Mouse (Mus musculus): ENCODE measurements around the gene Mov10l1. TPM values are rescaled to one million over a fixed set of nuclear protein-coding genes. Genes with fewer than 3 reads are reported as not detected.

Mov10l1 gene
- polyA plus RNA-seq, 1 experiment from 2014 or later = 0.42 TPM

DNA sequence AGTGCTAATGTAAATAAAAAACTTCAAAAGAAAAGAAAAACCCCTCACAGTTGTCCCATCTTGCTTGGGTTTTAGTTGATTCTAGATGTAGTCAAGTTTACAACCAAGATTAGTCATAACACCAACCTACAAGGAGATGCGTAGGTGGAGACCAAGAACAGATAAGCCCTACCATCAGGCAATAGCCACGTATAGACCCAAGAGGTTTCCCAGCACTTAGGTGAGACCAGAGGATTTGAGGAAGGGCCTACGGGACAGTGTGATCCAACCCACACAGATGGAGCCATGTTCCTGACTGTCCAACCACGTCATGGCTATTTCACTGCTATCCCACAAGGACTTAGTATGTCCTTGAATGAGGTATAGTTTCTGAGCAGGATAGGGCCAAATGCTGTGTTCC is 10.4 kb upstream of the Mov10l1 start:
- no peak for TF ChIP-seq EP300 (IDR thresholded peaks at IDR 0.05)
- no peak for TF ChIP-seq CTCF (IDR thresholded peaks at IDR 0.05)
- Histone ChIP-seq H3K4me1 (ENCODE audit: insufficient read depth, low read depth, low read length) (no peaks in the 10 kb centered on the region), H3K27ac (ENCODE audit: low read length) (no peak overlapping the region), H3K9me3 (ENCODE audit: low read length) (no peaks in the 10 kb centered on the region), H3K36me3 (ENCODE audit: insufficient read depth, low read length) (no peaks in the 10 kb centered on the region), H3K4me3 (ENCODE audit: low read depth, low read length) (no peak overlapping the region), H3K4me2 (replicated peaks; ENCODE audit: low read depth, low read length) (no peak overlapping the region), H3K27me3 (replicated peaks; ENCODE audit: insufficient read depth, low read length) (no peaks in the 10 kb centered on the region), H3K9ac (replicated peaks; ENCODE audit: low read depth) (no peak overlapping the region)
- ATAC-seq (no peak), DNase-seq (ENCODE audit: low spot score) (no peak)
- 85% methylated on average over 4 of the region's 4 CpGs for WGBS

DNA sequence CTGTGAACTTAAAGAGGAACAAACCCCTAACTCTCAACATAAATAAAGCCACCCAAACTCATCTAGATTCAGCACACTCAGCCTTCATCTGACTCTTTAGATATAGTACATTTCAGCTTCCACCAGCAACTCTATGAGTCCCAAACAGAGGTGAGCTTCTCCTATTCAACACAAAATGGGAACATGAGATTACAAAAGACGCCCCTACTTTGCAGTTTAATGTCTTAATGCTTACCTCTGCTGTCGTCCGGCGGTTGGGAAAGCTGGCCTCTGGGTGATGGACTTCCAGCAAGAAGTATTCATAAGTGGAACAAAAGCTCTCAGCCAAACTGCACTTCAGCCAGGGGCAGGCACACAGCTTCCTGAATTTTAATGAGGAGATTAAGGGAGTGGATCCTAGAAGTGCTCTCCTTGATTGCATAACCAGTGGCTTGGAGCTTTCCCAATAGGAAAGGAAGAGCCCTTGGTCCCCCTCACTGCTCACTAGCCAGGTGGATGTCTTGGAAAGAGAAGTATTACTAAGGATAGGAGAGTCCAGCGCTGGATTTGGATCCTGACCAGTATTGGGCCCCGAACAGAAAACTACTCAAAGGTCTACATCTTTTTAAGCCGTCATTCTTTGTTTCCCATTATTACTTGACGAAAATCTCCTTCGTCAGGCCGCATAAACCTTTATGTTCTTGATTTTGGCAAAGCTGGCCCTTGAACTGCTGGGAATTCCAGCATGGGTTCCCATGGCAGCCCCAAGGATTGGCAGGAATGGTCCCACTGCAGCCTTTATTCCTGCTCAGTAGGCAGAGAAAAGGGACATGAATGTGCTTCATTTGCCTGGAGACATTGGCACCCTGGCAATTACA is 4.2 kb upstream of the Mov10l1 start, which contains the start of gene Mlc1:
TSS of gene Mlc1 (minus strand) at position 727 of the 857 bp plus-strand sequence.
- Histone ChIP-seq H3K4me1 (ENCODE audit: insufficient read depth, low read depth, low read length) (no peaks in the 10 kb centered on the region; the same call in 1 of the 2 replicates), H3K9me3 (ENCODE audit: low read length) (no peaks in the 10 kb centered on the region), H3K4me3 (ENCODE audit: low read depth, low read length) (0 out of 2 replicates have a peak within 1 kb of the TSS, but pooled peaks have one; percentile 1), H3K27ac (ENCODE audit: low read length) (peak within 1 kb of the TSS; percentile 2; the same call in 1 of the 2 replicates), H3K36me3 (ENCODE audit: insufficient read depth, low read length) (no peaks in the 10 kb centered on the region), H3K27me3 (replicated peaks; ENCODE audit: insufficient read depth, low read length) (no peaks in the 10 kb centered on the region), H3K9ac (replicated peaks; ENCODE audit: low read depth) (no peak within 1 kb of the TSS), H3K4me2 (replicated peaks; ENCODE audit: low read depth, low read length) (peak within 1 kb of the TSS; percentile 22; the same call in 1 of the 2 replicates)
- DNase-seq (ENCODE audit: low spot score) (peak; percentile 85), ATAC-seq (peak; percentile 92)
- TF ChIP-seq CTCF (IDR thresholded peaks at IDR 0.05) (no peak), EP300 (IDR thresholded peaks at IDR 0.05) (peak; percentile 70)
- WGBS = 51% methylated on average over 10 of the region's 10 CpGs

GRCm38 (mm10) chr15:88979138-88979446 is 3.6 kb upstream of the Mov10l1 start:
- TF ChIP-seq EP300 (IDR thresholded peaks at IDR 0.05) = no peak
- TF ChIP-seq CTCF (IDR thresholded peaks at IDR 0.05) = no peak
- WGBS = 54% methylated on average over 3 of the region's 3 CpGs
- H3K4me1 ChIP-seq (ENCODE audit: insufficient read depth, low read depth, low read length) = no peaks in the 10 kb centered on the region; the same call in 1 of the 2 replicates
- ATAC-seq (no peak), DNase-seq (ENCODE audit: low spot score) (no peak)
- no peak overlapping the region for H3K4me2 ChIP-seq (replicated peaks; ENCODE audit: low read depth, low read length)
- no peaks in the 10 kb centered on the region for H3K36me3 ChIP-seq (ENCODE audit: insufficient read depth, low read length)
- H3K27ac ChIP-seq (ENCODE audit: low read length) = no peak overlapping the region
- no peak overlapping the region for H3K4me3 ChIP-seq (ENCODE audit: low read depth, low read length)
- no peaks in the 10 kb centered on the region for H3K9me3 ChIP-seq (ENCODE audit: low read length)
- no peak overlapping the region for H3K9ac ChIP-seq (replicated peaks; ENCODE audit: low read depth)
- H3K27me3 ChIP-seq (replicated peaks; ENCODE audit: insufficient read depth, low read length) = no peaks in the 10 kb centered on the region

DNA sequence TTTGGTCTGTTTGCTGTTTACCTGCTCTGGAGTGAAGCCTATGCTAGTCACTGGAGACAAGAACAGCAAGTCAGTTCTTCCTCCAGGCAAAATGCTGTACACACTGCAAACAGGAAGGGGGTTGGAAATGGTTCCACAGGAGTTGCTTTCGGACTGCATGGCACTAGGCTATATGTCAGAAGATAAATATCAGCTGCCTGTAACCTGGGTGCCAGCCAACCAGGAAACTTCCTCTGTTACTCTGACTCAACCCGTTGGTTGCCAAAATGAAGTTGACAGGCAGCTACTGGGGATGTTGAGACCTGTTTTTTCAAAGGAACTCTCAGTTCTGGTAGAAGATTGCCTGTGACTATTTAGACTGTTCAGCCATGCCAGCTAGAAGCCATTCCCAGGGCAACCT is 6.5 kb downstream of the Mov10l1 start:
- no peak overlapping the region for H3K9ac ChIP-seq (replicated peaks; ENCODE audit: low read depth)
- no peak overlapping the region for H3K27ac ChIP-seq (ENCODE audit: low read length)
- H3K9me3 ChIP-seq (ENCODE audit: low read length) = no peaks in the 10 kb centered on the region
- no peaks in the 10 kb centered on the region for H3K27me3 ChIP-seq (replicated peaks; ENCODE audit: insufficient read depth, low read length)
- TF ChIP-seq CTCF (IDR thresholded peaks at IDR 0.05) (no peak), EP300 (IDR thresholded peaks at IDR 0.05) (no peak)
- DNase-seq (ENCODE audit: low spot score) (peak; percentile 60), ATAC-seq (0 out of 2 replicates have a peak, but pooled peaks have one; percentile 33)
- no peak overlapping the region for H3K4me3 ChIP-seq (ENCODE audit: low read depth, low read length)
- WGBS = 18% methylated on average over 2 of the region's 2 CpGs
- H3K4me1 ChIP-seq (ENCODE audit: insufficient read depth, low read depth, low read length) = no peaks in the 10 kb centered on the region
- no peaks in the 10 kb centered on the region for H3K36me3 ChIP-seq (ENCODE audit: insufficient read depth, low read length)
- H3K4me2 ChIP-seq (replicated peaks; ENCODE audit: low read depth, low read length) = no peak overlapping the region

DNA sequence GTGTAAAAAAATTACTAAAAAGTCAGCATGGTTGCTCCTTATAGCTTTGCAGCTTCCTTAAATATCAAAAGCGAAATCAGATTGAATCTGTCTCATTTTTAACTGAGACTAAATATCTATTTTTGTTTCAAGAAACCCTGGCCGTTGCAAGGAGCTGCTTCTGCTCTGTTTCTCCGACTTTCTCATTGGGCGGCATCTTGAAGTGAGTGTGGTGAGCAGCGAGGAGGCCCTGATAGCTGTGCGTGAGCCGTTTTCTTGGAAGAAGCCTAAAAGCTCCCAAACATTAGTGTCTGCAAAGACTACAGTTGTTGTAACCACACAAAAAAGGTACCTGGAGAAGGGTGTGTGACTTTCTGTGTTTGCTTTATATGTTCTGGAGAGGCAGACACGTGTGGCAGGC is 15.9 kb downstream of the Mov10l1 start:
- no peak for DNase-seq (ENCODE audit: low spot score)

DNA sequence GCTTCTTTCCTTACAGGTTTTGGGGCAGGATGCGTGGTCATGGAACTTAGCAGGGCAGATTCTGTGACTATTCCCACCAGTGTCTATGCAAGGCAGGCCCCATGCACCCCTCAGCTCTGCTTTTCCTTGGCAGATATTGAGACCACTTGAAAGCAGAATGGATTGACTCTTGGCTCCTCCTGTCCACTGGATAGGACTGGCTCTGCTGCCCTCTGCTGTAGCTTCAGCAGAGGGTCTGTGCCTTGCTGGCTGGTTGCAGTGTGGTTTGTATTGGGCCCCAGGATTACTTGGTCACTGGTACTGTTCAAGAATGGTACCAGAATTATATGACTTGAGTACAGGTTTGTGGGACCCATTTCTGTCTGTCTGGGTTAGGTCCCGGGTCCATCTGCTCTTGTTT is 16.4 kb downstream of the Mov10l1 start:
- TF ChIP-seq EP300 (IDR thresholded peaks at IDR 0.05) (no peak), CTCF (IDR thresholded peaks at IDR 0.05) (peak; percentile 69)
- Histone ChIP-seq H3K27ac (ENCODE audit: low read length) (no peak overlapping the region), H3K36me3 (ENCODE audit: insufficient read depth, low read length) (no peaks in the 10 kb centered on the region), H3K4me1 (ENCODE audit: insufficient read depth, low read depth, low read length) (no peaks in the 10 kb centered on the region), H3K4me2 (replicated peaks; ENCODE audit: low read depth, low read length) (no peak overlapping the region), H3K9ac (replicated peaks; ENCODE audit: low read depth) (no peak overlapping the region), H3K27me3 (replicated peaks; ENCODE audit: insufficient read depth, low read length) (no peaks in the 10 kb centered on the region), H3K4me3 (ENCODE audit: low read depth, low read length) (no peak overlapping the region), H3K9me3 (ENCODE audit: low read length) (no peaks in the 10 kb centered on the region)
- DNase-seq (ENCODE audit: low spot score) = peak; percentile 65
- WGBS = 70% methylated on average over 2 of the region's 2 CpGs
- peak; percentile 62 for ATAC-seq

More for the DNA sequence above, 15.9 kb downstream of the Mov10l1 start:
- H3K27ac ChIP-seq (ENCODE audit: low read length) = no peak overlapping the region
- ATAC-seq = no peak
- H3K4me2 ChIP-seq (replicated peaks; ENCODE audit: low read depth, low read length) = no peak overlapping the region
- H3K4me1 ChIP-seq (ENCODE audit: insufficient read depth, low read depth, low read length) = no peaks in the 10 kb centered on the region
- no peak overlapping the region for H3K9ac ChIP-seq (replicated peaks; ENCODE audit: low read depth)
- no peak overlapping the region for H3K4me3 ChIP-seq (ENCODE audit: low read depth, low read length)
- TF ChIP-seq CTCF (IDR thresholded peaks at IDR 0.05) = no peak
- no peak for TF ChIP-seq EP300 (IDR thresholded peaks at IDR 0.05)
- no peaks in the 10 kb centered on the region for H3K9me3 ChIP-seq (ENCODE audit: low read length)
- no peaks in the 10 kb centered on the region for H3K27me3 ChIP-seq (replicated peaks; ENCODE audit: insufficient read depth, low read length)
- no peaks in the 10 kb centered on the region for H3K36me3 ChIP-seq (ENCODE audit: insufficient read depth, low read length)
- 66% methylated on average over 8 of the region's 8 CpGs for WGBS
